Mouse (Mus musculus): ENCODE results near the gene Ramp3.

DNA sequence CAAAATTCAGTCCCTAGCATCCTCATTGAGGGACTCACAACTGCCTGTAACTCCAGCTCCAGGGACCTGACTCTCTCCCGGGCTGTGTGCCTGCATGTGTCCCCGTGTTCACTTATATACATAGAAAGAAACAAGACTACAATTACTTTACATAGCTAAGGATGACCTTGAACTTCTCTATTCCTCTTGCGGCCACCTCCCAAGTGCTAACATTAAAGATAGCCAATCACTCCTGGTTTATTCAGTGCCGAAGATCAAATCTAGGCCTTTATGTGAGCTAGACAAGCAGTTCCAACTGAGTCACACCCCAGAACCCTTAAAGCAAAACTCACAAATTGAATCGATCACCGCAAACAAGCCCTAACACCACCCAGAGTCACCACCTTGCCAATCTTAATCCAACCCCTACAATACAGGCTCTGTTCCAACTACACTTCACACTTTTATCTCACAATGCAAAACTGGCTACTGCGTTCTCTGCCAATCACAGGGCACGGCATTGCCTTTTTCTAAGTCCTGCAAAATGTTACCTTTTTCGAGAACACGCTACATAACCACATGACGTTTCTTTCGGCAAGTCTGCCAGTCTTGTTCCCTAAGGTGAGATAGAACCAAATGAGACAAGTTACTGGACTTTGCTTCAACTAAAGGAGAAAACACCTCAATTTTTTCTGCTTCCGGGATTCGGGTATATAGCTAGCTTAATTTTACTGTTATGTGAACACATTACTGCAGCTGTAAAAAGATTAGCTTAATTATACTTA lies 33.5 kb upstream of the Ramp3 start:
- TF ChIP-seq CTCF (conservative IDR thresholded peaks at IDR 0.05; ENCODE audit: insufficient read depth, insufficient read length, low read depth, low read length) (no peak), POLR2A (IDR thresholded peaks at IDR 0.05; ENCODE audit: low read depth, low read length) (no peak)
